Mouse (Mus musculus) brain, embryonic 14.5 days (tissue): ENCODE measurements around the gene Sap30l. TPM values are rescaled to one million over a fixed set of nuclear protein-coding genes. Genes with fewer than 3 reads are reported as not detected.

ENCODE experiments used
- DNase-seq: peaks from one replicate; pipeline ENCODE4 v3.0.0-alpha.2; 2011; ENCODE audit warnings: low read depth
- CTCF ChIP-seq: fragments of 200-500 bp; IDR thresholded peaks from 2 replicates; pipeline ENCODE4 v1.5.1; 2012; ENCODE audit warnings: inconsistent platforms, mild to moderate bottlenecking, moderate library complexity, borderline replicate concordance; ENCODE audit not compliant: insufficient read depth, insufficient read length; ENCODE audit errors: extremely low read depth
- POLR2A ChIP-seq: fragments of 200-500 bp; IDR thresholded peaks from 2 replicates; pipeline ENCODE4 v1.6.1; 2012; ENCODE audit warnings: mild to moderate bottlenecking, inconsistent platforms, borderline replicate concordance; ENCODE audit not compliant: poor library complexity, insufficient read depth, insufficient read length, severe bottlenecking; ENCODE audit errors: extremely low read depth
- polyA plus RNA-seq: library from polyadenylated mRNA; depleted of rRNA; stranded (reverse); fragments of >200 nt; gene quantifications from 2 replicates; pipeline ENCODE4 v1.2.3, GENCODE M21; 2012

Gene Sap30l
- polyA plus RNA-seq, 1 experiment: 30.9 TPM

DNA sequence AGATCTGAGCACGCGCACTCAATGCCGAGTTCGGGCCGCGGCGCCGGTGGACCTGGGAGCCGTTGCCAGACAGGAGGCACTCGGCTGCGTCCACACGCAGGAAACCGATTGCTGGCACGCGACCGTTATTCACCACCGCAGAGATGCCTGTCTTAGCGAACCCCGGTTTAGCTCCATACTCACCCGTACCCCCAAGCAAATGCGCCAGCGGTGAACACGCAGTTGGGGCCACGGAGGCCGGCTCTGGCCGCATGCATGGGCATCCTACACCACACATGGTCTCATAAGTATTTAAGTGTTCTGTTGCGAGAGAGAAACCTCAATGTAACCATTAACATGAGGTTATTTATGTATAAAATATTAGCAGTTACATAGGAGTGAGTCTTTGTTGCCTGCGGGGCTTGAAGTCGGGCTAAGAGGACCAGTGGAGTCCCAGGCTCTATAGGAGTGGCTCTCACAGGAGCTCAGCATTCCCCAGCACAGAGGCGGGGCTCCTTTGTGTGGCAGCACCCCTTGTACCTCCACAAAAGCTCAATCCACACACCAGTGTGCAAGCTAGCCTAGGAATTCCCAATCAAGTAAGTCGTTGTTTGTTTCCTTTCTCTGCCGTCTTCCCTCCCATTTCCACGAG is 26.6 kb downstream of the Sap30l start:
- peak; percentile 47 for DNase-seq
- TF ChIP-seq CTCF (no peak), POLR2A (no peak)

DNA sequence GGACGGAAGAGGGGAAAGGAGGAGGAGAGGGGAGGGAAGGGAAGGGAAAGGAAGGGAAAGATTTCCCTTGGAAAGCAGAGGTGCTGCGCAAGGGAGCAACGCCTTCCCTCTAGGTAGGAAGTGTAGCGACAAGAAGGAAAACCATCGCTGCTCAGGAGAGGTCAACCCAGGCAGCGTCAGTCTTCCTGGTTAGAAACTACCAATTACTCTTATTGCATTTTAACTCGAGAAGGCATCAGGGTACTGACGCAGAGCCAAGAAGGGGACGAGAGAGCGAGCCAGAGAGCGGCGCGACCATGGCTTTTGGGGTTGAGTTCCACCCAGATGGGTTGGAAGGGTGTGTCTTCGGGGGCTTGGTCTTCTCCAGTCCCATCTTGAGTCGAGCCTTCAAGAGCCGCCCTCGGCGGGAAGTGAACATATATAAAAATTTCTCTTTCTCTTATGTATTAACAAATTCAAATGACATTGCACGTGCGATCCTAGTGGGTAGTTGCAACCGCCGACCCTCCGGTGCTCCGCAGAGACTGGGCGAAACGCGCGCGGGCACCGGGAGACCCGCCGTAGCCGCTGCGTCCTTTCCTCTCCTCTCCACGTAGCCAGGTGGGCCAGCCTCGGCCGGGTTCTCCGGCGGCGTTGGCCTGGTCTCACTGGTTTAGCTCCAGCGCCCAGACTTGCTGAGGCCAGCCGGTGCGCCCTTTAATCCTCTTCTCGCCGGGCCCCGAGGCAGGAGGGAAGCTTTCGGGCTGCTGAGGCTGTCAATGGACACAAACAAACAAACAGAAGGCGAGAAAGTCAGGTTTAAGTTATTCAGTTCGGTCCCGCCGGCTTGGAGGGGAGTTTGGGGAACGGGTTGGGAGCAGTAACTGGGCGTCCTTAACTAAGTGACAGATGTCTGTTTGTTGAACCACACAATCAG is 27.8 kb downstream of the Sap30l start:
- DNase-seq: no peak
- TF ChIP-seq POLR2A (no peak), CTCF (no peak)

DNA sequence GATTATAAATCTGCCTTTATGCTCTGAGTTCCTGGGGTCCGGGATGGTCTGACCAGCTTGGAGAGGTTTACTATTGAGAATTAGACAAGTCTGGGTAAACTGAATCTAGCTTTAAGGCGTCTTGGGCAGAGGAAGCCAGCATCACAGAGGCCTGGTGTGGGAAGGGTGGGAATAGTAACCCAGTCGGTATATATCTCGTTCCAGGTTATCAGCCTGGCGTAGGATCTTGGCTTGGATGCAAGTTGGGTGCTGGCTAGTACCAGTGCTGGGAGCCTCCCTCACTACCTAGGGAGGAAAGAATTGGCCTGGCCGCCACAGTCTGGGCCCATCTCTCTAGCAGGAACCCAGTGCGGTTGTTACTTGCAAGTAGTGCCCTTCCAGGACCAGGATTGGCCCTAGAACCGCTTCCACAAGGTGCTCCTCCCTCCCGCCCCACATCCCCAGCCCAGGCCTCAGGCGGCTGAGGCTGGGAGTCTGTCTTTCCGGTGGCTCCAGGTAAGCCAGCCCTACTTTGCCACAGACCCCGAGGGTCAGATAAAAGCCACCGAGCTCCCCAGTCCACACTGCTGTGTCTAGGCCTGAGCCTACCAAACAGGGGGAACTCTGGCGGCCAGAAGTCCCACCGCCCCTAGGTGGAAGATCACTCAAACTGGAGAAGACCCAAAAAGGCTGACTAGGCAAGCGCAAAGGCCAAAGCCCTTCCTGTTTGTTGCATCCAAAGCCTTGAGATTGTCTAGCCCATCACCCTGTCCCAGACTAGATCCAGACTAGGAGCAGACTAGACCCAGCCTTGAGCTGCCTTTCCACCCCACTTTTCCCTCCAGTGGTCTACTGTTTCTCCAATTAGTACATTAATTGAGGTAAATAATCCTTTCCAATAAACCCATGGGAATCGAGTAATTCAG is 28.7 kb downstream of the Sap30l start:
- TF ChIP-seq CTCF: no peak
- no peak for TF ChIP-seq POLR2A
- no peak for DNase-seq

DNA sequence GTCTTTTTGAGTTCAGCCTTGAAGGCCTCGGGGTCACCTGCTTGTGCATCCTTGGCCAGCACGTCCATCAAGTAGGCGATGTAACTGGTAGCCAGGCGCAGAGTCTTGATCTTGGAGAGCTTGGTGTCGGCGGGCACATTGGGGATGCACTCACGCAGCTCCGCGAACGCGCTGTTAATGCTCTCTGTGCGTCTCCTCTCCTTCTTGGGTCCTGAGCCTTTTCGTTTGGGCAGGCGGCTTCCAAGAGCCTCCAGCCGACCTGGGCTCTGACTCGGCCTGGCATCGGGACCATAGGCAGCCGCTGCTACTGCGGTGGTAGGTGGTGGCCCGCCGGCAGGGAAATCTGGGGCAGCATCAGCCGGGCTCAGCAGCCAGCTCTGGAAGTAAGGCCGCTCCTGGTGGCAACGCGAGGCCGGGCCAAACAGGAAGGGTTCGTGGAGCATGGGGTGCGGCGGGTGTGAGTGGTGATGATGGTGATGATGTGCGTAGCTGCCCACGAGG is 29.9 kb downstream of the Sap30l start:
- TF ChIP-seq CTCF (no peak), POLR2A (no peak)
- DNase-seq: no peak

DNA sequence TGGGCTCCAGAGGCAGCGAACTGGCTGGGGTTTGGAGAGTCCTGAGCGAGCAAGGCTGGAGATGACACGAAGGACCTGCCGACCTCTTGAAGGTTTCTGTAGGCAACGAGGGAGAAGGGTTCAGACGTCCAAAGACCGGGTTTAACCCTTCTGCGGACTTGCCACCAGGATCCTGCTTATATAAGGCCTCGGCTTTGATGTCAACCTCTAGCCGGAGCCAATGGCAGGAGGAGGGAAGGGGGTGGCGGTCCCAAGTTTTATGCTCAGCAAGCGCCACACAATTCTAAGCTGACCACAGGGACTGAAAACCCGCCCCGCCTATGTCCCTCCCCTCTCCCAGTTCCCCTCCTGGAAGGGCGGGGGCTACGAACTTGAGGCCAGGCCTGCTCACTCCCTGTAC is 30.4 kb downstream of the Sap30l start:
- no peak for TF ChIP-seq POLR2A
- TF ChIP-seq CTCF: no peak
- DNase-seq: no peak

DNA sequence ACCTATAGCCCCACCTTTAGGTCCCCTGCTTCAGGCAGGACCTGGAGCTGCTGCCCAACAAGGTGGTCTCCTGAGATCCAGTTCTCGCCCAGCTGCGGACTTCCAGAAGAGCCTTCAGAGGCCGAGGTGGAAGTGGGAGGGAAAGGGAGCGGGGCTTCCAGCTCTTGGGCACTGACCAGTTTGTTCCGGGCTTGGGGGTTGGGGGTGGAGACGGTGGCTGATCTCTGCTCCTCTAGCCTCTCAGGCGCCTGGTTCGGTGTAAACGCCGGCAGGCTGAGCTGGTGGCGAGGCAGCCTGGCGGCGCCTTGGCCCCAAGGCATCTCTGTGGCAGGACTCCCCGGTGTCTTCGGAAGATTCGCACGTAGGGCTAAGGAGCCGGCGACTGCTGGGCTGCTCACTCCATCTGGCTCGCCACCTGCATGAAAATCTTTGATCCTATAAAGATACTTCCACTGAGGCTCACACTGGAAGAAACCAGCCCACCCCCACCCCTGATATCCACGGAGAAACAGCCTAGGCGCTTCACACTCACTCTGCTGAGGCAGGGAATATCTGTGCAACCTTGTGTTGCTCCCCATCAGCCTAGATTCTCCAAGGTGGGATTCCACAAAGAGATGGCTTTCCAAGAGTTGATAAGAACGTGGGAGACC is 31.2 kb downstream of the Sap30l start, which contains the start of gene Hand1:
Hand1 (minus strand) TSS at position 267 of the 650 bp plus-strand sequence.
- DNase-seq: no peak
- TF ChIP-seq POLR2A (no peak), CTCF (no peak)

DNA sequence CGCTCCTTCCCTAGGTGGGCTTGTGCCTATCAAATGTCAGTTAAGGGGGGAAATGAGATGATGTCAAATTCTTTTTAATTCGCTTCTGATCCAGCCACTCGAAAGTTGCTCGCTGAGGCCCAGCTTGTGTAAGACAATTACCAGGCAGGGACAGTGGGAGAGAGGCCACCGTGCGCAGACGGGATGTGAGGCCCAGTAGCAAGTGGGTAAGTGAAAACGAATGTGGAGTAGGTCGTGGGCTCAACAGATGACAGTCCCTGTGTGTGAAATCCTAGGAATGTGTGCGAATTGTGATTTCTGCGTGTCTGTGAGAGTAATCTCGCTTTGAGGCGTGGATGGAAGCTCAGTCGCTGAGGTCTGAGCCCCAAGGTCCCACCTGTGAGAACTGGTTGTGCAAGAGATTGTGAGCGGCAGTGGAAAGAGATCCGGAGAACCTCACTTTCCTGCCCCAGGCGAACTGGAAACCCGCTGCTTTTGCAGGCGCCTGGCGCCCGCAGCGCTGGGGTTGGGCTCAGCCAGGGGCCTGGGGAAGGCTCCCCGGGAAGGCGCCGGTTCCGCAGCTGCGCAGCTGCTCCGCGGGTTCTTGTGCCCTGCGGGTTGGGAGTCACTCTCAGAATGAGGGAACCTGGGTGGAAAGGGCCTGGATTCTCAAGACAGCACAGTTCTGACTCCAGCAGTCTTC is 32.0 kb downstream of the Sap30l start:
- DNase-seq: no peak
- TF ChIP-seq CTCF (no peak), POLR2A (no peak)

DNA sequence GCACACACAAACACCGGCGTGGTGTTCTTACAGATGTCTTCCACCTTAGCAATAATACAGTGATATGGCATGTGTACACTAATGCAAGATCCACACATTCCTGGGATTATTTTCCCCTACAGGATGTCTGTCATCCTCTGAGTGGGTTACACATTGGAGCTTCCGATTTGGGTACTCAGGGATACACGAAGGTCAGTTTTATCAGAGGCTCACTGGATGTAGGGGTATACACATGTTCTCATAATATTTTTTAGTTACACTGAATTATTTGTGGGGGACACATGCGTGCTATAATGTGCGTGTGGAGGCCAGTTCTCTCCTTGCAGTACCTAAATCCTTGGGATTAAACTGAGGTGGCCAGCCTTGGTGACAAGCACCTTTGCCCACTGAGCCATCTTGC is 32.6 kb downstream of the Sap30l start:
- TF ChIP-seq POLR2A (no peak), CTCF (no peak)
- DNase-seq: no peak

DNA sequence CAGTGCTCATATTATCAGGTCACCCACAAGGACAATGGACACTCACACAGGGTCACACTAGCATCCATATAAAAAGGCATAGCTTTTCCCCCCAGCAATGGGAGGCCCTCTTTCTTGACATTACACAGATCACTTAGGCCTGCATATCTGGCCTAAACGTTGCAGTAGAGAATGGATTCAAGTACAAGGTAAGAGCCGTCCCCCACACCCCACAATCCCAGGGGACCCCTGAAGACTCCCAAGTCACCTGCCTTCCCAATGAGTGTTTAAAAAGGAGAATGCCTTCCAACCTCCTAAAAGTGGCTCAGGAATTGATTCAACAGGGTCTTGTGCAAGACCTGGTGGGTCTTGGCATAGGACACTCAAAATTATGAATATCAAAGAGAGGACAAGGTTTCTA is 33.9 kb downstream of the Sap30l start:
- TF ChIP-seq POLR2A: no peak
- TF ChIP-seq CTCF: no peak
- DNase-seq: no peak

DNA sequence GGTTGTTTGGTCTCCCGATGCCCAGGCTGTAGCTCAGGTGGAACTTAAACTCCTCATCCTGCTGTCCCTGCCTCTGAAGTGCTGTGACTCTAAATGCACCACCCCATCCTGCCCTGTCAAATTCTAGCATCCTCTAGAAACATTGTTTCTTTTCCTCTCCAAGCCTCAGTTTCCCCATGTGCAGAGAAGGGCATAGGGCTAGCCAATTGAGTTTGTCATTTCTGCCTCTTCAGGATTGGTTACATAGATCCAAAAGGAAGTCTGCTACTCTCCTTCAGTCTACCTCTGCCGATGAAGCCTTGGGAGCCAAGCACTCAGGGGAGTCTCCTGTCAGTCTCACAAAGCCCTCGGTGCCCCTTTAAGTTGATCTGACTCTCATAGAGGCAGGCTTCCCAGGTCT is 34.5 kb downstream of the Sap30l start:
- TF ChIP-seq POLR2A: no peak
- TF ChIP-seq CTCF: no peak
- no peak for DNase-seq
